ENCODE assay signal across 18 mouse cellular contexts in the genomic region with DNA sequence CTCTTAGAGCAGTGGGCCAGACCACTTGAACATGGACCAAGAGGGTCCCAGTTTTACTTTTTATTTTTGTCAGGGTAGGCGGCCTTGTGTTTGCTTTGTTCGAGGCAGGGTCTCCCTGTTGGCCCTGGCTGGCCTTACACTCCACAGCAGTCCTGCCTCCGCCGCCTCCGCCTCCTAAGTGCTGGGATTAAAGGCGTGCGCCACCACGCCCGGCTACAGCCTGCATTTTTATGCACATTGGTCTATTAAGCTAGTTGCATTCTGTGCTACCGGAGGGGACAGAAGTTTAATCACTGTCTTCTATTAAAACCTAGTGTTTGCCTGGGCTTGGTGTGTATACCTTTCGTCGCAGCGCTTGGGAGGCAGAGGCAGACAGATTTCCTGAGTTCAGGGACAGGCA.
"Had no signal": no experiment of that assay in that cellular context is flagged by ENCODE, and none has a peak within 500 bp of the region (broad histone marks: within the 10 kb centered on the region; RNA-seq: fewer than 3 reads in every experiment).

No protein-coding gene starts in this region.

- H3K36me3 ChIP-seq: midbrain, embryonic 10.5 days; midbrain, embryonic 12.5 days; neural tube, embryonic 13.5 days; neural tube, embryonic 15.5 days; stomach, embryonic 15.5 days had no signal

- H3K4me3 ChIP-seq: midbrain, embryonic 10.5 days; midbrain, embryonic 12.5 days; myocyte; neural tube, embryonic 13.5 days; neural tube, embryonic 15.5 days; stomach, embryonic 15.5 days had no signal

- H3K9ac ChIP-seq: lung, embryonic 14.5 days; midbrain, embryonic 12.5 days; neural tube, embryonic 13.5 days; neural tube, embryonic 15.5 days; stomach, embryonic 15.5 days had no signal

- H3K4me2 ChIP-seq: lung, embryonic 14.5 days; midbrain, embryonic 12.5 days; neural tube, embryonic 13.5 days; neural tube, embryonic 15.5 days; stomach, embryonic 15.5 days had no signal

- H3K27me3 ChIP-seq: midbrain, embryonic 12.5 days; neural tube, embryonic 13.5 days; neural tube, embryonic 15.5 days; stomach, embryonic 15.5 days had no signal

- H3K4me1 ChIP-seq: midbrain, embryonic 10.5 days; midbrain, embryonic 12.5 days; neural tube, embryonic 13.5 days; neural tube, embryonic 15.5 days; stomach, embryonic 15.5 days had no signal

- DNase-seq: lung, adult 18-20 months; lung, embryonic 14.5 days; lung, postnatal 10 days; lung, postnatal 4 days; midbrain, embryonic 14.5 days; retina, postnatal 1 day; right cerebral cortex, adult 18-20 months; thymus, adult 18-20 months; thymus, postnatal 14 days; thymus, postnatal 36 days had no signal

- H3K27ac ChIP-seq: midbrain, embryonic 10.5 days; midbrain, embryonic 12.5 days; neural tube, embryonic 13.5 days; neural tube, embryonic 15.5 days; stomach, embryonic 15.5 days; stomach, postnatal 0 days had no signal

- ATAC-seq: midbrain, embryonic 16.5 days had no signal

- H3K9me3 ChIP-seq: midbrain, embryonic 10.5 days; midbrain, embryonic 12.5 days; neural tube, embryonic 13.5 days; neural tube, embryonic 15.5 days; stomach, embryonic 15.5 days had no signal
